Mouse (Mus musculus) adrenal gland, postnatal 25 days (tissue): ENCODE data around the gene Hist1h4c. TPM values are rescaled to one million over a fixed set of nuclear protein-coding genes. Genes with fewer than 3 reads are reported as not detected.
A peak's percentile ranks its signal among the peaks of the same experiment; 100 is the strongest.
"Not testable (repeated sequence)": the region's sequence is repeated elsewhere in the genome, so short reads cannot be mapped to it uniquely, and the experiment has no call there.

Experiments
- DNase-seq: peaks from one replicate; pipeline ENCODE4 v3.0.0; 2021; ENCODE audit warnings: mixed read lengths
- microRNA-seq, 2 experiments: library from miRNA; unstranded; fragments of <30 nt; microRNA quantifications; one replicate each; pipeline ENCODE4 v1.2.0; 2021
- total RNA-seq: library from RNA; stranded (reverse); gene quantifications from 2 replicates; pipeline ENCODE4 v1.2.3, GENCODE M21; 2021

Gene Hist1h4c
- total RNA-seq, 1 experiment from 2014 or later: 116 TPM

- no peak for DNase-seq
Measured at GRCm38 (mm10) chr13:23695514-23695913, 2.7 kb downstream of the Hist1h4c start, which contains the start of gene Hist1h1t. TSS of gene Hist1h1t (plus strand) at chr13:23695814.

GRCm38 (mm10) chr13:23694956-23695355 is 3.3 kb downstream of the Hist1h4c start:
- no peak for DNase-seq

DNA sequence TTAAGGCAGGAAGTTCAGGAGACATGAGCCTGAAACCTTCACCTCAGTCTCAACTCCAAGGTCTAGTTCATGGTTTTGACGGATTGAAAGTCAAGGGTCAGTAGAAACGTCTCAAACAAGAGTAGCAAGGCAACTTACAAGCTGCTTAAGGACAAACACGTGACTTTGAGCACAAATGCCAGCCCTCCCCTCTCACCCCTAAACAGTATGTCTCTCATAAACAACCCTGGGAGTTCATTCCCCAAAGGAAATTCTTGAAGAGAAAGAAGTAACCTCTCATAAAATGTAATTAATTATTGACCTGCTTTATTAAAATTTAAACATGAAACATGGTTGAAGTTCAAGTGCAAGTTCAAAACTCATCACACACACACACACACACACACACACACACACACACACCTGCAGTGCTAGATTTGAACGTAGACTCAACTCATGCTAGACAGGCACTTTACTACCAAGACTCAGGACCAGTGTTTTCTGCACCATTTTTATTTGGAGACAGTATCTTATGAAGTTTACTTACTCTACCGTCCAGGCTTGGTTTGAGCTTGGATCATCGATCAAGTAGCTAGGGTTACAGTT is 4.3 kb downstream of the Hist1h4c start:
- no peak for DNase-seq

GRCm38 (mm10) chr13:23689459-23689858 is 8.8 kb downstream of the Hist1h4c start:
- no peak for DNase-seq

- DNase-seq: no peak
Measured at GRCm38 (mm10) chr13:23688956-23689355, 9.3 kb downstream of the Hist1h4c start.

GRCm38 (mm10) chr13:23687907-23688306 is 10.3 kb downstream of the Hist1h4c start:
- DNase-seq: no peak

DNA sequence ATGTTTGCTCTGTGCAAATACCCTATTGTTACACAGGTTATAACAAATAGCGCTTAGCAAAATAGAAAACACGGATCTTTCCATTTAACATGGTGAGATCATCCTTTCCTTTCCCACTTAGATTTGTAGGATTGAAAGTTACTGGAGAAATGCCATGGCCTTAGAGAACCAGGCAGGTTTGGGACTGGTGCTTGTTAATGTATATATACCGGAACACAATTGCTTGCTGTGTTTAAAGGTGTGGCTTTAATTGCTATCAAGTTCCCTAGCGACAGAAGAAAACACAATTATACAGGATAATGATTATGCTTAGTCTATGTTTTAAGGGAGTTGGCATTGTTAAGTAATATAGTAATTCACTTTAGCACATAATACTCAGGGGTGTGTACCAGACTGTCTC is 11.1 kb downstream of the Hist1h4c start:
- no peak for DNase-seq

- DNase-seq: no peak
Measured at GRCm38 (mm10) chr13:23685966-23686365, 12.3 kb downstream of the Hist1h4c start.

GRCm38 (mm10) chr13:23685121-23685861 is 13.0 kb downstream of the Hist1h4c start:
- no peak for DNase-seq

DNA sequence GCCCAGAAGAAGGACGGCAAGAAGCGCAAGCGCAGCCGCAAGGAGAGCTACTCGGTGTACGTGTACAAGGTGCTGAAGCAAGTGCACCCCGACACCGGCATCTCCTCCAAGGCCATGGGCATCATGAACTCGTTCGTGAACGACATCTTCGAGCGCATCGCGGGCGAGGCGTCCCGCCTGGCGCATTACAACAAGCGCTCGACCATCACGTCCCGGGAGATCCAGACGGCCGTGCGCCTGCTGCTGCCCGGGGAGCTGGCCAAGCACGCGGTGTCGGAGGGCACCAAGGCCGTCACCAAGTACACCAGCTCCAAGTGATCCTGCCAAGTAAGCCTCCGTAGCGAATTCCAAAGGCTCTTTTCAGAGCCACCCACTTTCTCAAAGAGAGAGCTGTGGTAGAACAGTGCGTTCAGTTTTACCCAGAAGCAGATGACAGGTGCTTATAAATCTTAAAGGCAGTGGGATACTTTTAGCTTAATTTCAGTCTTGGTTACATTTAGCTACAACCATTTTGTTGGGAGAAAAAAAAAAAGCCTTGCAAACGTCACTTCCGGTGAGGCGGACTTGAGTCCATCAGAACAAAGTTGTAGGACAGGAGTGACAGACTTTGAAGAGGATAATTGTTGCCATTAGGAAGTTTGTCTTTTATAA is 13.8 kb downstream of the Hist1h4c start:
- DNase-seq: not testable (repeated sequence)

- DNase-seq: peak; percentile 72
Measured at GRCm38 (mm10) chr13:23683755-23684281, 14.4 kb downstream of the Hist1h4c start, which contains the start of the genes Hist1h2ac and Hist1h2bc. TSS of gene Hist1h2ac (minus strand) at chr13:23683948. TSS of gene Hist1h2bc (plus strand) at chr13:23684199.

GRCm38 (mm10) chr13:23682947-23683754 is 15.1 kb downstream of the Hist1h4c start:
- DNase-seq: not testable (repeated sequence)

DNA sequence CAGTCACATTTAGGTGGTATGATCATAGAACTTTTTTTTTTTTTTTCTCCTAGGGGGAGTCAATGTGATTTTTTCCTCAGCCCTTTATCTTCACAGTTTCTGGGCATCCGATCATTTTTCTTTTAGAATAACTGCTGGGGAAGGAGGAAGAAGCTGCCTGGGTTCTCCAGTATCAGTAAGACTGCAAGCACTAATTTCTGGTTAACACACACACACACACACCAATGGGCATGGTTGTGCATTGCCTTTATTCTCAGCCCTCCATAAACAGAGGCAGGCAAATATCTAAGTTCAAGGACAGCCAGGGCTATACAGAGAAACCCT is 15.7 kb downstream of the Hist1h4c start:
- DNase-seq: no peak

- DNase-seq: no peak
Measured at GRCm38 (mm10) chr13:23681990-23682582, 16.2 kb downstream of the Hist1h4c start.

DNA sequence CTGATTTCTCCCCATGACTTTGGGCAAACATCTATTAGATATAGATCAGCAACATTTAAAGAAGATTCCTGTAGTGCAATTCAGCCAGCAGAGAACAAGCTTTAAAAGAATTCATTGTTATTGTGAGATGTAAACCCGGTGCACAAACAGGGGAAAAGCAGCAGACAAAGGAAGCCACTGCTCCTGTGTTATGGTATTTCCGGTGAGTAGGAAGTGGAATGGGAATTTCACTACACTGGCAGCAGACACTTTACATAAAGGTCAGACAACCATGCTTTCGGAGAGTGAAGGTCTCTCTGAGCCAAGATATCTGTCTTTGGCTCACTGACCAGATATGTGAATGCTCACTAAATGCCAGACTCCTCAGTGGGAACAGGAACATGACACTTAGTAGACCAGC is 35.7 kb downstream of the Hist1h4c start:
- no peak for DNase-seq

DNA sequence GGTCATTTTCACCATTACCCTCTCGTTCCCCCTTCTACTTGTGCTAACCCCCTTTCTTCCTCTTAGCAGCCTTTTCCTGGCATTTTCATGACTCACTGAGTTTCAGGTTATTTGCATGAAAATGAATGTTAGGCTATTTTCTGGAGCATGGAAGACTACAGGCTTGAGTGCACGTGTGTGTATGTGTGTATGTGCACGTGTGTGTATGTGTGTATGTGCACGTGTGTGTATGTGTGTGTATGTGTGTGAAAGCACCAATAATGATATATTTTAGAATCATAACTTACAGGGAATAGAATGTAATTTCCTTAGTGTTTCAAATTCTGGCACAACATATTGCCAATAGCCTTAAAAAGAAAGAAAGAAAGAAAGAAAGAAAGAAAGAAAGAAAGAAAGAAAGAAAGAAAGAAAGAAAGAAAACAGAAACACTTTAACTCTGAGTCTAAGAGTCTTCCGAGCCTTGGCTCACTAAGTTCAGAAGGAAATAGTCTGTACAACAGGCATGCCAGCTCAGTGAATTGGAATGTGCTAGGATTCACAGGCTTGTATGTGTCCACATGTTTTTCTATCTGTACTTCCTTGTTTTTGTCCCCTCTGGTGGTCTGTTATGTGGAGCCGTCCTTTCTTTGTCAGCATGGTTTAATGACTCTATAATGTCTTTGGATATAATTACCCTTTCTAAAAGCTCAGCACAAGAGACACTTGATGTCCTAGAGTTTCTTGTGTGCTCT is 38.5 kb downstream of the Hist1h4c start:
- no peak for DNase-seq

Small RNA genes lying within 50 kb of the gene (microRNA-seq; reads per million reads assigned to microRNA genes)
- gene Gm44314 (0 reads per million in 2 experiments), gene Gm44350 (0 reads per million in 2 experiments)

Other genes with a start within 250 kb of the Hist1h4c start
- not detected in 2 replicates for gene Btn1a1, start 232.6 kb downstream of the Hist1h4c start, total RNA-seq
- not detected in 2 replicates for gene Btn2a2, start 209.6 kb downstream of the Hist1h4c start, total RNA-seq
- gene Hist1h4h, start 167.4 kb downstream of the Hist1h4c start, total RNA-seq: 474 and 516 TPM in 2 replicates
- gene Hist1h2af, start 164.5 kb downstream of the Hist1h4c start, total RNA-seq: 63.3 and 106 TPM in 2 replicates
- gene Hist1h3g, start 163.0 kb downstream of the Hist1h4c start, total RNA-seq: 24.0 and 39.4 TPM in 2 replicates
- 6.6 and 6.8 TPM in 2 replicates for gene Hist1h2bh, start 155.1 kb downstream of the Hist1h4c start, total RNA-seq
- gene Hist1h3f, start 154.4 kb downstream of the Hist1h4c start, total RNA-seq: 33.9 and 36.7 TPM in 2 replicates
- 127 and 189 TPM in 2 replicates for gene Hist1h4f, start 146.8 kb downstream of the Hist1h4c start, total RNA-seq
- gene Hist1h1d, start 145.2 kb downstream of the Hist1h4c start, total RNA-seq: 9.5 TPM in 2 replicates
- 66.8 and 86.4 TPM in 2 replicates for gene Hist1h3e, start 136.1 kb downstream of the Hist1h4c start, total RNA-seq
- gene Hist1h2ae, start 127.2 kb downstream of the Hist1h4c start, total RNA-seq: 14.5 and 15.5 TPM in 2 replicates
- gene Hist1h2bg, start 127.1 kb downstream of the Hist1h4c start, total RNA-seq: 106 and 130 TPM in 2 replicates
- gene Hist1h2bf, start 124.3 kb downstream of the Hist1h4c start, total RNA-seq: 61.2 and 62.9 TPM in 2 replicates
- 2.3 and 9.6 TPM in 2 replicates for gene Hist1h2ad, start 124.1 kb downstream of the Hist1h4c start, total RNA-seq
- 12.9 and 16.6 TPM in 2 replicates for gene Hist1h3d, start 122.7 kb downstream of the Hist1h4c start, total RNA-seq
- gene Hist1h4d, start 116.9 kb downstream of the Hist1h4c start, total RNA-seq: 174 and 185 TPM in 2 replicates
- gene Hist1h2be, start 77.3 kb downstream of the Hist1h4c start, total RNA-seq: 18.6 and 18.8 TPM in 2 replicates
- 102 and 118 TPM in 2 replicates for gene Hist1h1e, start 75.9 kb downstream of the Hist1h4c start, total RNA-seq
- 3.5 and 4.3 TPM in 2 replicates for gene Hist1h2ac, start 14.5 kb downstream of the Hist1h4c start, total RNA-seq
- 193 and 227 TPM in 2 replicates for gene Hist1h2bc, start 14.3 kb downstream of the Hist1h4c start, total RNA-seq
- gene Hist1h1t, start 2.6 kb downstream of the Hist1h4c start, total RNA-seq: not detected in 2 replicates
- 37.3 and 49.1 TPM in 2 replicates for gene Hfe, start 12.4 kb upstream of the Hist1h4c start, total RNA-seq
- 248 and 316 TPM in 2 replicates for gene Hist1h1c, start 40.4 kb upstream of the Hist1h4c start, total RNA-seq
- gene Hist1h3c, start 47.1 kb upstream of the Hist1h4c start, total RNA-seq: 33.0 and 40.6 TPM in 2 replicates
- gene Hist1h2bb, start 48.3 kb upstream of the Hist1h4c start, total RNA-seq: 56.1 and 68.8 TPM in 2 replicates
- 76.6 and 90.4 TPM in 2 replicates for gene Hist1h2ab, start 52.7 kb upstream of the Hist1h4c start, total RNA-seq
- gene Hist1h3b, start 53.8 kb upstream of the Hist1h4c start, total RNA-seq: 94.0 and 112 TPM in 2 replicates
- 127 and 163 TPM in 2 replicates for gene Hist1h4b, start 58.6 kb upstream of the Hist1h4c start, total RNA-seq
- gene Hist1h4a, start 62.8 kb upstream of the Hist1h4c start, total RNA-seq: 73.8 and 80.4 TPM in 2 replicates
- gene Hist1h3a, start 63.9 kb upstream of the Hist1h4c start, total RNA-seq: 78.8 and 80.4 TPM in 2 replicates
- gene Hist1h1a, start 65.2 kb upstream of the Hist1h4c start, total RNA-seq: 76.4 and 84.2 TPM in 2 replicates
- 0.33 TPM in 1 of 2 replicates, not detected in the other for gene Trim38, start 71.5 kb upstream of the Hist1h4c start, total RNA-seq
- gene Slc17a2, start 108.5 kb upstream of the Hist1h4c start, total RNA-seq: 0.81 TPM in 1 of 2 replicates, not detected in the other
- gene Slc17a3, start 141.0 kb upstream of the Hist1h4c start, total RNA-seq: 0.38 and 0.46 TPM in 2 replicates
- not detected in 2 replicates for gene Slc17a1, start 169.3 kb upstream of the Hist1h4c start, total RNA-seq
- gene Slc17a4, start 216.6 kb upstream of the Hist1h4c start, total RNA-seq: 0.30 TPM in 1 of 2 replicates, not detected in the other
- gene Hist1h2ba, start 235.7 kb upstream of the Hist1h4c start, total RNA-seq: not detected in 2 replicates
- gene Hist1h2aa, start 236.0 kb upstream of the Hist1h4c start, total RNA-seq: not detected in 2 replicates